ENCODE assay signal across 8 mouse cellular contexts in genomic region chr17:7827586-7827985, GRCm38 (mm10). TPM values are rescaled to one million over a fixed set of nuclear protein-coding genes. Genes with fewer than 3 reads are reported as not detected.
DNase-seq lines count a peak whose midpoint lies in the region; ATAC-seq and TF ChIP-seq lines count a peak whose summit lies in the region.

No protein-coding gene starts in this region.

- TF ChIP-seq POLR2A in cortical plate, adult 2 months (IDR thresholded peaks at IDR 0.05; ENCODE audit: extremely low read depth, insufficient read depth, low read length), result no peak

- DNase-seq in kidney, postnatal 4 days, result peak; percentile 13 to 17
- DNase-seq in kidney, postnatal 36 days, result no peak
- peak; percentile 58 for DNase-seq in gastrocnemius, adult 18-20 months (ENCODE audit: low spot score)
- peak; percentile 65 for DNase-seq in skeletal muscle tissue, adult 2 months (ENCODE audit: low read depth, low spot score)
- no peak for DNase-seq in adrenal gland, adult 2 months
- DNase-seq in cerebellum, adult 18-20 months, result no peak

- no peaks in the 10 kb centered on the region for H3K4me1 ChIP-seq in cortical plate, adult 2 months (ENCODE audit: control insufficient read depth, insufficient read depth, low read length)
- peaks cover 13% of the 10 kb centered on the region for H3K4me1 ChIP-seq in limb, embryonic 13.5 days

- TF ChIP-seq CTCF in cortical plate, adult 2 months (IDR thresholded peaks at IDR 0.05; ENCODE audit: extremely low read depth, insufficient read depth, low read length), result no peak

- H3K9ac ChIP-seq in limb, embryonic 13.5 days, result peak overlapping the region; percentile 71

- H3K27me3 ChIP-seq in limb, embryonic 13.5 days, result peaks cover 59% of the 10 kb centered on the region

- no peaks in the 10 kb centered on the region for H3K36me3 ChIP-seq in limb, embryonic 13.5 days

- H3K4me2 ChIP-seq in limb, embryonic 13.5 days (replicated peaks), result peak overlapping the region; percentile 97

- H3K9me3 ChIP-seq in limb, embryonic 13.5 days, result no peaks in the 10 kb centered on the region

- WGBS in limb, embryonic 13.5 days, result 11% methylated on average over 16 of the region's 16 CpGs

- H3K4me3 ChIP-seq in cortical plate, adult 2 months (ENCODE audit: insufficient read depth, low read length), result peak overlapping the region; percentile 33
- H3K4me3 ChIP-seq in limb, embryonic 13.5 days, result peak overlapping the region; percentile 57

- ATAC-seq in limb, embryonic 13.5 days (ENCODE audit: low FRiP score, low read depth), result no peak

- no peak overlapping the region for H3K27ac ChIP-seq in cortical plate, adult 2 months (ENCODE audit: insufficient read depth, low read length)
- no peak overlapping the region for H3K27ac ChIP-seq in limb, embryonic 13.5 days

RNA-seq across cellular contexts. Expression of gene Fndc1, which starts 0.5 kb away (rescaled TPM):
- 1.8 and 3.5 TPM in 2 replicates for polyA plus RNA-seq in cortical plate, adult 2 months (2012; rRNA removed)
- total RNA-seq in gastrocnemius, adult 18-20 months (2021), result 10 to 100 TPM; 29.8 to 33.9 TPM
- 25.9 and 32.1 TPM in 2 replicates for polyA plus RNA-seq in limb, embryonic 13.5 days (2015; fragmentation: Nextera tagmentation; extraction: Ambion mirVana)
- 10 to 100 TPM in 1 of 2 experiments, 1 to 10 TPM in 1; 4.7 to 11.4 TPM for total RNA-seq in adrenal gland, adult 2 months (2021)
- polyA plus RNA-seq in adrenal gland, adult 2 months (2012; rRNA removed), result 7.6 and 9.0 TPM in 2 replicates

Comparison
In these comparisons a context has a peak if more than half of its experiments do, and no peak if none do; other contexts are left out.
1. DNase-seq: peak in kidney, postnatal 4 days (2 of 2), gastrocnemius, adult 18-20 months (single experiment) and skeletal muscle tissue, adult 2 months (single experiment); none in kidney, postnatal 36 days (0 of 2), adrenal gland, adult 2 months (single experiment) and cerebellum, adult 18-20 months (0 of 2).